Mouse (Mus musculus) lung, postnatal 0 days (tissue): ENCODE data around the gene Pla2g1b. TPM values are rescaled to one million over a fixed set of nuclear protein-coding genes. Genes with fewer than 3 reads are reported as not detected.

Source experiments
- ATAC-seq: fragments of 200-750 bp; cut with Nextera tagmentation; 2 replicates; pipeline ENCODE4 v1.8.0; 2017; ENCODE audit warnings: moderate library complexity
- DNase-seq: peaks from one replicate; pipeline ENCODE4 v3.0.0-alpha.2; 2016; ENCODE audit warnings: low spot score
- H3K27ac ChIP-seq: fragments of 300-500 bp; sonication (generic); 2 replicates; pipeline ENCODE4 v1.5.1; 2014; ENCODE audit warnings: antibody characterized with exemption, mild to moderate bottlenecking, low read length, mixed read lengths
- H3K27me3 ChIP-seq: fragments of 300-500 bp; sonication (generic); replicated peaks from 2 replicates; pipeline ENCODE4 v1.6.1; 2014; ENCODE audit warnings: low read length, mixed read lengths; ENCODE audit not compliant: insufficient read depth
- H3K36me3 ChIP-seq: fragments of 300-500 bp; sonication (generic); 2 replicates; pipeline ENCODE4 v1.6.1; 2014; ENCODE audit warnings: low read length, mixed read lengths; ENCODE audit not compliant: insufficient read depth
- H3K4me1 ChIP-seq: fragments of 300-500 bp; sonication (generic); 2 replicates; pipeline ENCODE4 v1.6.1; 2014; ENCODE audit warnings: antibody characterized with exemption, low read depth, low read length, mixed read lengths; ENCODE audit not compliant: insufficient read depth
- H3K4me2 ChIP-seq: fragments of 300-500 bp; sonication (generic); replicated peaks from 2 replicates; pipeline ENCODE4 v1.6.1; 2014; ENCODE audit warnings: low read depth, mild to moderate bottlenecking, low read length, moderate library complexity, mixed read lengths
- H3K4me3 ChIP-seq: fragments of 300-500 bp; sonication (generic); 2 replicates; pipeline ENCODE4 v1.5.1; 2014; ENCODE audit warnings: low read depth, low read length
- H3K9ac ChIP-seq: fragments of 300-500 bp; sonication (generic); replicated peaks from 2 replicates; pipeline ENCODE4 v1.6.1; 2014; ENCODE audit warnings: low read depth, mild to moderate bottlenecking
- H3K9me3 ChIP-seq: fragments of 300-500 bp; sonication (generic); 2 replicates; pipeline ENCODE4 v1.6.1; 2016; ENCODE audit warnings: low read length, mixed read lengths
- CTCF ChIP-seq: IDR thresholded peaks from 2 replicates; pipeline ENCODE4 v1.5.1; 2016; ENCODE audit warnings: antibody characterized with exemption, mild to moderate bottlenecking
- EP300 ChIP-seq: IDR thresholded peaks from 2 replicates; pipeline ENCODE4 v1.6.1; 2016; ENCODE audit warnings: antibody characterized with exemption, mild to moderate bottlenecking, control low read depth
- WGBS: fragments of 180-500 bp; shearing (Covaris S2); extraction: QIAGEN DNeasy Blood & Tissue Kit; methylation state at CpG from one replicate; pipeline ENCODE4 v1.1.7; 2014; 5-methylcytosine and 5-hydroxymethylcytosine counted together
- polyA plus RNA-seq: library from polyadenylated mRNA; unstranded; fragments of >200 nt; fragmentation: Nextera tagmentation; extraction: Ambion mirVana; gene quantifications from 2 replicates; pipeline ENCODE4 v1.2.1, GENCODE M21; 2015

Pla2g1b gene
- polyA plus RNA-seq, 1 experiment from 2014 or later: 71.7 TPM

DNA sequence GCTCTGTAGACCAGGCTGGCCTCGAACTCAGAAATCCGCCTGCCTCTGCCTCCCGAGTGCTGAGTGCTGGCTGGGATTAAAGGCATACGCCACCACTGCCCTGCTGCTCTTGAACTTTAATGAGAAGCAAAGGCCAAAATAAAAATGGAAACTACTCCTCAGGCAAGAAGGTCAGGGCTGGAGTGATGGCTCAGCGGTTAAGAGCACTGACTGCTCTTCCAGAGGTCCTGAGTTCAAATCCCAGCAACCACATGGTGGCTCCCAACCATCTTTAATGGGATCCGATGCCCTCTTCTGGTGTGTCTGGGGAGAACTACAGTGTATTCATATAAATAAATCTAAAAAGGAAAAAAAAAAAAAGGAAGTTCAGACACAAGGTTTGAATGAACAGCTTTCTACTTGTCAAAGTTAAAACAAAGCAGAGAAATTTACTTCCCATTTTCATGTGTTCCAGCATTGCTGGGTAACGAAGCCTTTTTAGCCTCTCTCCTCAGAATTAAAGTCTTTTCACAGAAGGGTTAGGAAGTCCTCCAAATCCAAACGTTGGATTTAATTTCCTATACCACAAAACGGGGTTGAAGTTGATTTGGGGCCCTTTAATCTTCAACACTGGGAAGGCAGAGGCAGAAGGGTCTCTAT is 22.0 kb downstream of the Pla2g1b start:
- DNase-seq (no peak), ATAC-seq (no peak)
- Histone ChIP-seq H3K27ac (no peak overlapping the region), H3K36me3 (no peaks in the 10 kb centered on the region), H3K9me3 (no peaks in the 10 kb centered on the region), H3K4me2 (no peak overlapping the region), H3K4me1 (peaks cover 9% of the 10 kb centered on the region; the same call in 1 of the 2 replicates), H3K9ac (no peak overlapping the region), H3K4me3 (no peak overlapping the region), H3K27me3 (no peaks in the 10 kb centered on the region)
- TF ChIP-seq CTCF: no peak
- TF ChIP-seq EP300: no peak
- WGBS: 70% methylated on average over 9 of the region's 9 CpGs

DNA sequence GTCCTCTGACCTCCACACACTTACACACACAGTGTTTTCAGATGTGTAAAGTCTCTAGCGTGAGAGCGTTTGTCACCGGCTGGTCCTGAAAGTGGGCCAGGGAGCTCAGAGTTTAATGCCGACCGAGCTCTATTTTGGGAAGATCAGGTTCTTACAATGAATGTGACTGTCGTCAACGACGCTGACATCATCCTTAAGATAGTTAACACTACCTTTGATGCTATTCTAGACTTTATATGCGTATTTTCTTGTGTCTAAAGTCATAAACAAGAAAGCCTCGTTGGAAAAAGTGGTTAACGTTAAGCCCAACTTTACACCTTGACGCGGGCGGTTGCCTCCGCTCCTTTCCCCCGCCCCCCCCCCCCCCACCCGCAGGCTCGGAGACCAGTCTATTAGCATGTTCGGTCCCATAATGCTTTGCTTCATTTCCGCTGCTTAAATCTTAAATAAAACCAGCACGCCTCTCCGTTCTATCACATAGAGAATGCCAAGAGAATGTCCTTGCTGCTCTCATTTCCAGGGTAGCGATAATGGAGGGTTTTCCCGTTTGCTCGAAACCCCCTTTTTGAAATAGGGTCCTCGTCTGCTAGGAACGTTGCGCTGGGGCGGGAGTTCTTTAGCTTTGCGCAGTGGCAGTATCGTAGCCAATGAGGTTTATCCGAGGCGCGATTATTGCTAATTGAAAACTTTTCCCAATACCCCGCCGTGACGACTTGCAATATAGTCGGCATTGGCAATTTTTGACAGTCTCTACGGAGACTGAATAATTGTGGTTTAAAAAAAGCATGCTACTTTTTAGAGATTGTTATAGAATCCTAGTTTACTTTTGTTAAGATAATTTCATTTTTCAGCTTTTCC is 23.0 kb downstream of the Pla2g1b start:
- ATAC-seq: peak; percentile 64
- Histone ChIP-seq H3K9ac (peak overlapping the region; percentile 72), H3K36me3 (no peaks in the 10 kb centered on the region), H3K27me3 (no peaks in the 10 kb centered on the region), H3K4me1 (peaks cover 9% of the 10 kb centered on the region; the same call in 1 of the 2 replicates), H3K27ac (peak overlapping the region; percentile 100), H3K4me3 (peak overlapping the region; percentile 36), H3K9me3 (no peaks in the 10 kb centered on the region), H3K4me2 (peak overlapping the region; percentile 63)
- WGBS: under 1% methylated on average over 38 of the region's 39 CpGs
- TF ChIP-seq CTCF (no peak), EP300 (peak; percentile 75)
- peak; percentile 87 for DNase-seq

DNA sequence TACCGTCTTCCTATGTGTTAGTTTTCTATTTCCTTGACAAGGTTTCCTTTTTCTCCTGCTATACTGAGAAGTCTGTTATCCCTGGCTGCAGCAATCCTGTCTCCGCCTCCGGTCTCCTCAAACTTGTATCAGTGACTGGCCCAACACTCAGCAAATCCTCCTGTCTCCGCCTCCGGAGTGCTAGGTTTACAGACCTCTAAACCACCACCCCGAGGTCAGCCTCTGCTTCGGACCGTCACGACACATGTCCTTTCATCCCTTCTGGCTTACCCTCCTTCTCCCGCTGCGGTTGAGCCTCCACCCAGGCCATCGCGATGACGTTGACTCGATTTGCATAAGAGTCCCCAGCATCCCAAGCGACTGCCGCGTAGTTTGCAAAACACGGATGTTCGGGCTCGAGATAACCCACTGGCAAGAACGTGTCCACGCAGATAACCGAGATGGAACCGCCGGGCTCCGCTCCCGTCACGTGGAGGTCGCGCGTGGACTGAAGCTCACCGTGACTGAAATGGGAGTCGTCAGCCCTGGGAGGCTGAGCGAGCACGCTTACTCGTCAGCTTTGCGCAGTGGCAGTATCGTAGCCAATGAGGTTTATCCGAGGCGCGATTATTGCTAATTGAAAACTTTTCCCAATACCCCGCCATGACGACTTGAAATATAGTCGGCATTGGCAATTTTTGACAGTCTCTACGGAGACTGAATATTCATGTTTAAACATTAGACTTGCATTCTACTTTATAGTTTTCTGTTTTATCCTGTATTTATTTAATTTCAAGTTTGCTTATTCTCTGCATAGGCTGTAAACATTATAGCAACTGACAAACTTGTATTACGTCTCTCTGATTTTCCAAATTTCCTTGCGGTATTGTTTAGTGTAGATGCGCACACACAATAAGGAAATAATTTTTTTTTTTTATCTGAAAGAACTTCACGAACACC is 23.9 kb downstream of the Pla2g1b start:
- ATAC-seq (peak; percentile 84), DNase-seq (peak; percentile 94)
- 1% methylated on average over 50 of the region's 50 CpGs for WGBS
- Histone ChIP-seq H3K4me2 (peak overlapping the region; percentile 63), H3K27me3 (no peaks in the 10 kb centered on the region), H3K27ac (peak overlapping the region; percentile 100), H3K9ac (peak overlapping the region; percentile 72), H3K4me3 (peak overlapping the region; percentile 36), H3K4me1 (peaks cover 9% of the 10 kb centered on the region; the same call in 1 of the 2 replicates), H3K9me3 (no peaks in the 10 kb centered on the region), H3K36me3 (no peaks in the 10 kb centered on the region)
- TF ChIP-seq EP300 (no peak; the same call in 1 of the 2 replicates), CTCF (no peak)

DNA sequence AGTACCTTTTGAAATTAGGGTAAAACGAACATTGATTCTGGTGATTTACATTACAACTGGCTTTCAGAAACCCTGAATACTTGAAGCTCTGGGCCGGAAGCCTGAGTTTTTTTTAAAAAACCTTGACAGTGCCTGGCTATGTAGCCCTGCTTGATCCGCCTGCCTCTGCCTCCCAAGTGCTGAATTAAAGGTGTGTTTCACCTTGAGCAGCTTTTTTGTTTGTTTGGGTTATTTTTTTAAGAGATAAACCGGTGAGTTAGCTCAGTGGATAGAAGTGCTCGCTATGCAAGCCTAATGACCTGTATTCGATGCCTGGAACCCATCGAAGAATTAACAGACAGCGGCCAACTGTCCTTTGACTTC is 24.6 kb downstream of the Pla2g1b start:
- peak overlapping the region; percentile 100; the same call in 1 of the 2 replicates for H3K27ac ChIP-seq
- no peaks in the 10 kb centered on the region for H3K27me3 ChIP-seq
- peak overlapping the region; percentile 63; the same call in 1 of the 2 replicates for H3K4me2 ChIP-seq
- H3K9ac ChIP-seq: peak overlapping the region; percentile 72; the same call in 1 of the 2 replicates
- TF ChIP-seq EP300 (no peak), CTCF (no peak)
- H3K36me3 ChIP-seq: no peaks in the 10 kb centered on the region
- WGBS: 10% methylated on average over 8 of the region's 8 CpGs
- no peaks in the 10 kb centered on the region for H3K9me3 ChIP-seq
- 0 out of 2 replicates have a peak overlapping the region, but pooled peaks have one; percentile 36 for H3K4me3 ChIP-seq
- peaks cover 9% of the 10 kb centered on the region; the same call in 1 of the 2 replicates for H3K4me1 ChIP-seq
- DNase-seq (no peak), ATAC-seq (no peak)

DNA sequence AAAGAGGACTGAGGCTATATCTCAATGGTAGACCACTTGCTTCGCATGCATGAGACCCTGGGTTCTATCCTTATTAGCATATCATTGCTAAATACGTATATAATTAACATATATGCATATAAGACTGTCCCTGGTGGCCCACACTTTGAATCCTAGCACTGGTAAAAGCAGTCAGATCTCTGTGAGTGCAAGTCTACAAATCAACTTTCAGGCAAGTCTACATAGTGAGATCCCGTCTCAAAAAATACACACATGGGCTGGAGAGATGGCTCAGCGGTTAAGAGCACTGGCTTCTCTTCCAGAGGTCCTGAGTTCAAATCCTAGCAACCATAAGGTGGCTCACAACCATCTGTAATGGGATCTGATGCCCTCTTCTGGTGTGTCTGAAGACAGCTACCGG is 25.0 kb downstream of the Pla2g1b start:
- Histone ChIP-seq H3K27ac (peak overlapping the region; percentile 52; the same call in 1 of the 2 replicates), H3K9me3 (no peaks in the 10 kb centered on the region), H3K27me3 (no peaks in the 10 kb centered on the region), H3K4me3 (no peak overlapping the region), H3K36me3 (no peaks in the 10 kb centered on the region), H3K9ac (no peak overlapping the region), H3K4me2 (0 out of 2 replicates have a peak overlapping the region, but pooled peaks have one; percentile 63), H3K4me1 (peaks cover 9% of the 10 kb centered on the region; the same call in 1 of the 2 replicates)
- no peak for DNase-seq
- 32% methylated on average over 5 of the region's 5 CpGs for WGBS
- no peak for ATAC-seq
- TF ChIP-seq CTCF (peak; percentile 7; the same call in 1 of the 2 replicates), EP300 (no peak)
